Mouse (Mus musculus) lung, postnatal 4 days (tissue): ENCODE results near the gene Cirbp.

Experiments used
- DNase-seq, 2 experiments: peaks; one replicate each; pipeline ENCODE4 v3.0.0; 2021

Gene Cirbp

GRCm38 (mm10) chr10:80215048-80215772 is 49.4 kb downstream of the Cirbp start:
- no peak for DNase-seq

GRCm38 (mm10) chr10:80220676-80221075 is 54.9 kb downstream of the Cirbp start:
- no peak for DNase-seq
